Mouse (Mus musculus) neural tube, embryonic 12.5 days (tissue): ENCODE data around the gene AW146154. TPM values are rescaled to one million over a fixed set of nuclear protein-coding genes. Genes with fewer than 3 reads are reported as not detected.

Experiments
- polyA plus RNA-seq: library from polyadenylated mRNA; unstranded; fragments of >200 nt; fragmentation: Nextera tagmentation; extraction: Ambion mirVana; gene quantifications from 2 replicates; pipeline ENCODE4 v1.2.1, GENCODE M21; 2016

The AW146154 gene
- polyA plus RNA-seq, 1 experiment from 2014 or later = 7.0 TPM

Other genes with a start within 250 kb of the AW146154 start
- gene AI987944, start 106.5 kb downstream of the AW146154 start, polyA plus RNA-seq = 7.1 and 7.8 TPM in 2 replicates
- gene Vmn2r57, start 51.2 kb downstream of the AW146154 start, polyA plus RNA-seq = 0.20 and 0.25 TPM in 2 replicates
- gene Gm20449, start 473 bp downstream of the AW146154 start, polyA plus RNA-seq = 0.06 and 0.10 TPM in 2 replicates
- gene Gm6871, start 73.8 kb upstream of the AW146154 start, polyA plus RNA-seq = not detected in 2 replicates
- gene 2610021A01Rik, start 99.3 kb upstream of the AW146154 start, polyA plus RNA-seq = 12.2 and 15.6 TPM in 2 replicates
- gene Zfp788, start 133.3 kb upstream of the AW146154 start, polyA plus RNA-seq = 19.5 and 20.3 TPM in 2 replicates